Mouse (Mus musculus) embryonic facial prominence, embryonic 13.5 days (tissue): ENCODE data around the gene Memo1. TPM values are rescaled to one million over a fixed set of nuclear protein-coding genes. Genes with fewer than 3 reads are reported as not detected.
"Not testable (repeated sequence)": the region's sequence is repeated elsewhere in the genome, so short reads cannot be mapped to it uniquely, and the experiment has no call there.

ENCODE experiments used
- ATAC-seq: fragments of 200-750 bp; cut with Nextera tagmentation; 2 replicates; pipeline ENCODE4 v1.8.0; 2017; ENCODE audit warnings: low read depth; ENCODE audit not compliant: insufficient number of reproducible peaks, insufficient read depth, low FRiP score, low TSS enrichment
- H3K27ac ChIP-seq: fragments of 300-500 bp; sonication (generic); 2 replicates; pipeline ENCODE4 v1.5.1; 2015; ENCODE audit warnings: moderate library complexity, mild to moderate bottlenecking, inconsistent platforms
- H3K27me3 ChIP-seq: fragments of 300-500 bp; sonication (generic); 2 replicates; pipeline ENCODE4 v1.6.1; 2015; ENCODE audit warnings: mild to moderate bottlenecking, inconsistent platforms
- H3K36me3 ChIP-seq: fragments of 300-500 bp; sonication (generic); 2 replicates; pipeline ENCODE4 v1.6.1; 2015; ENCODE audit warnings: mild to moderate bottlenecking, inconsistent platforms
- H3K4me1 ChIP-seq: fragments of 300-500 bp; sonication (generic); 2 replicates; pipeline ENCODE4 v1.6.1; 2015; ENCODE audit warnings: inconsistent platforms
- H3K4me2 ChIP-seq: fragments of 300-500 bp; sonication (generic); 2 replicates; pipeline ENCODE4 v1.6.1; 2015; ENCODE audit warnings: moderate library complexity, mild to moderate bottlenecking, inconsistent platforms
- H3K4me3 ChIP-seq: fragments of 300-500 bp; sonication (generic); 2 replicates; pipeline ENCODE4 v1.5.1; 2015; ENCODE audit warnings: mild to moderate bottlenecking, inconsistent platforms
- H3K9ac ChIP-seq: fragments of 300-500 bp; sonication (generic); 2 replicates; pipeline ENCODE4 v1.6.1; 2015; ENCODE audit warnings: mild to moderate bottlenecking, inconsistent platforms
- H3K9me3 ChIP-seq: fragments of 300-500 bp; sonication (generic); 2 replicates; pipeline ENCODE4 v1.6.1; 2016; ENCODE audit warnings: inconsistent platforms
- WGBS: fragments of 180-500 bp; shearing (Covaris S2); methylation state at CpG from one replicate; pipeline ENCODE4 v1.1.7; 2015; ENCODE audit warnings: mixed read lengths; 5-methylcytosine and 5-hydroxymethylcytosine counted together
- polyA plus RNA-seq: library from polyadenylated mRNA; unstranded; fragments of >200 nt; fragmentation: Nextera tagmentation; extraction: Ambion mirVana; gene quantifications from 2 replicates; pipeline ENCODE4 v1.2.1, GENCODE M21; 2015

Memo1 gene
- polyA plus RNA-seq, 1 experiment from 2014 or later: 80.3 TPM

GRCm38 (mm10) chr17:74217304-74217703 is 78.0 kb downstream of the Memo1 start:
- no peaks in the 10 kb centered on the region for H3K27me3 ChIP-seq
- H3K27ac ChIP-seq: no peak overlapping the region
- no peak overlapping the region for H3K4me3 ChIP-seq
- peaks cover 23% of the 10 kb centered on the region for H3K36me3 ChIP-seq
- H3K9ac ChIP-seq: no peak overlapping the region
- no peaks in the 10 kb centered on the region for H3K4me1 ChIP-seq
- H3K4me2 ChIP-seq: no peak overlapping the region
- ATAC-seq: no peak
- WGBS: 83% methylated on average over 2 of the region's 2 CpGs
- no peaks in the 10 kb centered on the region for H3K9me3 ChIP-seq

GRCm38 (mm10) chr17:74212831-74213524 is 82.3 kb downstream of the Memo1 start:
- not testable (repeated sequence) for H3K4me1 ChIP-seq, H3K27ac ChIP-seq, H3K9ac ChIP-seq, H3K27me3 ChIP-seq, H3K4me3 ChIP-seq, H3K4me2 ChIP-seq, ATAC-seq, H3K9me3 ChIP-seq
- 85% methylated on average over 16 of the region's 16 CpGs for WGBS
- H3K36me3 ChIP-seq: peaks cover 28% of the 10 kb centered on the region

GRCm38 (mm10) chr17:74209143-74209908 is 86.0 kb downstream of the Memo1 start:
- no peak overlapping the region for H3K27ac ChIP-seq
- no peak for ATAC-seq
- no peaks in the 10 kb centered on the region for H3K27me3 ChIP-seq
- H3K4me2 ChIP-seq: no peak overlapping the region
- WGBS: 44% methylated on average over 5 of the region's 5 CpGs
- no peak overlapping the region for H3K9ac ChIP-seq
- no peaks in the 10 kb centered on the region for H3K4me1 ChIP-seq
- no peaks in the 10 kb centered on the region for H3K9me3 ChIP-seq
- H3K36me3 ChIP-seq: peaks cover 27% of the 10 kb centered on the region
- H3K4me3 ChIP-seq: no peak overlapping the region

GRCm38 (mm10) chr17:74195943-74196342 is 99.4 kb downstream of the Memo1 start:
- Histone ChIP-seq H3K27ac (no peak overlapping the region), H3K9me3 (no peaks in the 10 kb centered on the region), H3K36me3 (peaks cover 11% of the 10 kb centered on the region), H3K4me1 (peaks cover 3% of the 10 kb centered on the region), H3K4me3 (no peak overlapping the region), H3K27me3 (no peaks in the 10 kb centered on the region), H3K4me2 (no peak overlapping the region), H3K9ac (no peak overlapping the region)
- 75% methylated on average over 2 of the region's 2 CpGs for WGBS
- ATAC-seq: no peak

- Histone ChIP-seq H3K27ac (no peak overlapping the region), H3K27me3 (no peaks in the 10 kb centered on the region), H3K4me1 (peaks cover 3% of the 10 kb centered on the region), H3K36me3 (0 out of 2 replicates have a peak, but pooled peaks cover 6% of the 10 kb centered on the region), H3K9ac (no peak overlapping the region), H3K9me3 (no peaks in the 10 kb centered on the region), H3K4me3 (no peak overlapping the region), H3K4me2 (no peak overlapping the region)
- ATAC-seq: no peak
- WGBS: 67% methylated on average over 9 of the region's 9 CpGs
Observed at GRCm38 (mm10) chr17:74194755-74195154, 100.6 kb downstream of the Memo1 start.

- 61% methylated on average over 1 of the region's 1 CpGs for WGBS
- H3K4me1 ChIP-seq: peaks cover 3% of the 10 kb centered on the region
- no peak overlapping the region for H3K27ac ChIP-seq
- H3K9ac ChIP-seq: no peak overlapping the region
- no peaks in the 10 kb centered on the region for H3K27me3 ChIP-seq
- H3K36me3 ChIP-seq: 0 out of 2 replicates have a peak, but pooled peaks cover 6% of the 10 kb centered on the region
- no peak overlapping the region for H3K4me2 ChIP-seq
- no peaks in the 10 kb centered on the region for H3K9me3 ChIP-seq
- ATAC-seq: no peak
- H3K4me3 ChIP-seq: no peak overlapping the region
Observed at GRCm38 (mm10) chr17:74193463-74193862, 101.9 kb downstream of the Memo1 start.

GRCm38 (mm10) chr17:74191446-74191845 is 103.9 kb downstream of the Memo1 start:
- Histone ChIP-seq H3K9me3 (no peaks in the 10 kb centered on the region), H3K4me2 (no peak overlapping the region), H3K27ac (no peak overlapping the region), H3K4me3 (no peak overlapping the region), H3K27me3 (no peaks in the 10 kb centered on the region), H3K4me1 (peaks cover 3% of the 10 kb centered on the region), H3K36me3 (no peaks in the 10 kb centered on the region), H3K9ac (no peak overlapping the region)
- ATAC-seq: no peak
- 76% methylated on average over 5 of the region's 5 CpGs for WGBS

- H3K36me3 ChIP-seq: no peaks in the 10 kb centered on the region
- H3K4me1 ChIP-seq: no peaks in the 10 kb centered on the region
- no peak overlapping the region for H3K9ac ChIP-seq
- no peaks in the 10 kb centered on the region for H3K9me3 ChIP-seq
- ATAC-seq: no peak
- no peak overlapping the region for H3K4me2 ChIP-seq
- H3K27ac ChIP-seq: no peak overlapping the region
- no peaks in the 10 kb centered on the region for H3K27me3 ChIP-seq
- H3K4me3 ChIP-seq: no peak overlapping the region
- 68% methylated on average over 5 of the region's 5 CpGs for WGBS
Observed at GRCm38 (mm10) chr17:74186197-74186596, 109.1 kb downstream of the Memo1 start.

GRCm38 (mm10) chr17:74184739-74185138 is 110.6 kb downstream of the Memo1 start:
- H3K4me3 ChIP-seq: no peak overlapping the region
- WGBS: 92% methylated on average over 1 of the region's 1 CpGs
- no peaks in the 10 kb centered on the region for H3K36me3 ChIP-seq
- H3K9ac ChIP-seq: no peak overlapping the region
- H3K4me1 ChIP-seq: no peaks in the 10 kb centered on the region
- ATAC-seq: no peak
- H3K27ac ChIP-seq: no peak overlapping the region
- H3K27me3 ChIP-seq: no peaks in the 10 kb centered on the region
- H3K4me2 ChIP-seq: no peak overlapping the region
- H3K9me3 ChIP-seq: no peaks in the 10 kb centered on the region

DNA sequence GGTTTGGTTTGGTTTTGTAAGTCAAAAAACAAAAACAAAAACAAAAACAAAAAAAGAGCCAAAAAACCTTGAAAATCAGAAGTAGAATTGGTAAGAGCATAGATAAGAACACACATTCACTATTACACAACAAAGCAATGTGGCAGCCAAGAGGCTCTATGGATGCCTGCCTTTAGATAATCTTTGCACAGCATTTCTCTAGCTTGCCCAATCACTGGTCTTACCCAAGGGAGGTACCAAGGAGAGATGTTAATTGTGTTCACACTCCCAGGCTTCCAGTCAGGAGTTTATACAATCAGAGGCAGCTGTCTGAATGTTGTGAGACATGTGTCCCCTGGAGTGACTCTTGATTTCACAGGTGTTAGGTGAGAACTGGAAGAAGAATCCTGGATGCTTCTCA is 114.4 kb downstream of the Memo1 start:
- H3K9me3 ChIP-seq: no peaks in the 10 kb centered on the region
- no peak for ATAC-seq
- no peaks in the 10 kb centered on the region for H3K36me3 ChIP-seq
- no peak overlapping the region for H3K4me2 ChIP-seq
- no peak overlapping the region for H3K9ac ChIP-seq
- H3K27ac ChIP-seq: no peak overlapping the region
- H3K4me1 ChIP-seq: no peaks in the 10 kb centered on the region
- no peaks in the 10 kb centered on the region for H3K27me3 ChIP-seq
- no peak overlapping the region for H3K4me3 ChIP-seq

DNA sequence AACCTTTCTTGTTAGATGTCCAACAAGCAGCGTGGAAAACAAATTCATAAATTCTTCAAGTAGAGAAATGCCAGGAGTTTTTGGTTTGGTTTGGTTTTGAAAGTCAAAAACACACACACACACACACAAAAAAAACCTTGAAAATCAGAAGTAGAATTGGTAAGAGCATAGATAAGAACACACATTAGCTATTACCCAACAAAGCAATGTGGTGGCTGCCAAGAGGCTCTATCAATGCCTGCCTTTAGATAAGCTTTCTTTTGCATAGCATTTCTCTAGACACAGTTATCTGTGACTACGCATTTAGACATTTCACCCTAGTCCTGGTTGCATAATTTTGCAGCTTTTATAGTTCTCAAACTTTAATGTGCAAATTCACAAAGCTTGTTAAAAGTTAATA is 115.7 kb downstream of the Memo1 start:
- not testable (repeated sequence) for H3K9ac ChIP-seq, ATAC-seq, H3K27me3 ChIP-seq, H3K36me3 ChIP-seq, H3K4me2 ChIP-seq, H3K4me3 ChIP-seq, H3K9me3 ChIP-seq, H3K4me1 ChIP-seq, H3K27ac ChIP-seq
- 96% methylated on average over 2 of the region's 2 CpGs for WGBS

- no peaks in the 10 kb centered on the region for H3K36me3 ChIP-seq
- ATAC-seq: no peak
- no peaks in the 10 kb centered on the region for H3K9me3 ChIP-seq
- no peak overlapping the region for H3K4me2 ChIP-seq
- H3K4me1 ChIP-seq: no peaks in the 10 kb centered on the region
- no peak overlapping the region for H3K9ac ChIP-seq
- no peak overlapping the region for H3K27ac ChIP-seq
- no peak overlapping the region for H3K4me3 ChIP-seq
- H3K27me3 ChIP-seq: no peaks in the 10 kb centered on the region
Observed at GRCm38 (mm10) chr17:74173726-74174125, 121.6 kb downstream of the Memo1 start.
